Mouse (Mus musculus) lung, postnatal 0 days (tissue): Measurements from ENCODE around the gene Srcap. TPM values are rescaled to one million over a fixed set of nuclear protein-coding genes. Genes with fewer than 3 reads are reported as not detected.

ENCODE experiments used
- ATAC-seq: fragments of 200-750 bp; cut with Nextera tagmentation; 2 replicates; pipeline ENCODE4 v1.8.0; 2017; ENCODE audit warnings: moderate library complexity
- DNase-seq: peaks from one replicate; pipeline ENCODE4 v3.0.0-alpha.2; 2016; ENCODE audit warnings: low spot score
- H3K27ac ChIP-seq: fragments of 300-500 bp; sonication (generic); 2 replicates; pipeline ENCODE4 v1.5.1; 2014; ENCODE audit warnings: antibody characterized with exemption, mild to moderate bottlenecking, low read length, mixed read lengths
- H3K27me3 ChIP-seq: fragments of 300-500 bp; sonication (generic); replicated peaks from 2 replicates; pipeline ENCODE4 v1.6.1; 2014; ENCODE audit warnings: low read length, mixed read lengths; ENCODE audit not compliant: insufficient read depth
- H3K36me3 ChIP-seq: fragments of 300-500 bp; sonication (generic); 2 replicates; pipeline ENCODE4 v1.6.1; 2014; ENCODE audit warnings: low read length, mixed read lengths; ENCODE audit not compliant: insufficient read depth
- H3K4me1 ChIP-seq: fragments of 300-500 bp; sonication (generic); 2 replicates; pipeline ENCODE4 v1.6.1; 2014; ENCODE audit warnings: antibody characterized with exemption, low read depth, low read length, mixed read lengths; ENCODE audit not compliant: insufficient read depth
- H3K4me2 ChIP-seq: fragments of 300-500 bp; sonication (generic); replicated peaks from 2 replicates; pipeline ENCODE4 v1.6.1; 2014; ENCODE audit warnings: low read depth, mild to moderate bottlenecking, low read length, moderate library complexity, mixed read lengths
- H3K4me3 ChIP-seq: fragments of 300-500 bp; sonication (generic); 2 replicates; pipeline ENCODE4 v1.5.1; 2014; ENCODE audit warnings: low read depth, low read length
- H3K9ac ChIP-seq: fragments of 300-500 bp; sonication (generic); replicated peaks from 2 replicates; pipeline ENCODE4 v1.6.1; 2014; ENCODE audit warnings: low read depth, mild to moderate bottlenecking
- H3K9me3 ChIP-seq: fragments of 300-500 bp; sonication (generic); 2 replicates; pipeline ENCODE4 v1.6.1; 2016; ENCODE audit warnings: low read length, mixed read lengths
- CTCF ChIP-seq: IDR thresholded peaks from 2 replicates; pipeline ENCODE4 v1.5.1; 2016; ENCODE audit warnings: antibody characterized with exemption, mild to moderate bottlenecking
- EP300 ChIP-seq: IDR thresholded peaks from 2 replicates; pipeline ENCODE4 v1.6.1; 2016; ENCODE audit warnings: antibody characterized with exemption, mild to moderate bottlenecking, control low read depth
- WGBS: fragments of 180-500 bp; shearing (Covaris S2); extraction: QIAGEN DNeasy Blood & Tissue Kit; methylation state at CpG from one replicate; pipeline ENCODE4 v1.1.7; 2014; 5-methylcytosine and 5-hydroxymethylcytosine counted together
- polyA plus RNA-seq: library from polyadenylated mRNA; unstranded; fragments of >200 nt; fragmentation: Nextera tagmentation; extraction: Ambion mirVana; gene quantifications from 2 replicates; pipeline ENCODE4 v1.2.1, GENCODE M21; 2015

The Srcap gene
- polyA plus RNA-seq, 1 experiment from 2014 or later = 19.3 TPM

GRCm38 (mm10) chr7:127471646-127472010, 40.2 kb upstream of the Srcap start:
- DNase-seq (peak; percentile 52), ATAC-seq (peak; percentile 18)
- H3K4me2 ChIP-seq = peak overlapping the region; percentile 89
- H3K27me3 ChIP-seq = no peaks in the 10 kb centered on the region
- peak overlapping the region; percentile 83 for H3K9ac ChIP-seq
- H3K36me3 ChIP-seq = peaks cover 24% of the 10 kb centered on the region; the same call in 1 of the 2 replicates
- peak overlapping the region; percentile 96 for H3K27ac ChIP-seq
- TF ChIP-seq EP300 (no peak), CTCF (peak; percentile 29)
- no peaks in the 10 kb centered on the region for H3K4me1 ChIP-seq
- 4% methylated on average over 24 of the region's 25 CpGs for WGBS
- peak overlapping the region; percentile 70 for H3K4me3 ChIP-seq
- H3K9me3 ChIP-seq = no peaks in the 10 kb centered on the region

GRCm38 (mm10) chr7:127472060-127472459, 39.7 kb upstream of the Srcap start:
- peaks cover 4% of the 10 kb centered on the region; the same call in 1 of the 2 replicates for H3K4me1 ChIP-seq
- peak overlapping the region; percentile 83 for H3K9ac ChIP-seq
- peak; percentile 44 for DNase-seq
- peak overlapping the region; percentile 89 for H3K4me2 ChIP-seq
- no peak for ATAC-seq
- H3K4me3 ChIP-seq = peak overlapping the region; percentile 70
- no peaks in the 10 kb centered on the region for H3K9me3 ChIP-seq
- no peaks in the 10 kb centered on the region for H3K27me3 ChIP-seq
- WGBS = under 1% methylated on average over 7 of the region's 7 CpGs
- H3K27ac ChIP-seq = peak overlapping the region; percentile 96
- TF ChIP-seq CTCF (no peak), EP300 (no peak)
- peaks cover 24% of the 10 kb centered on the region; the same call in 1 of the 2 replicates for H3K36me3 ChIP-seq

DNA sequence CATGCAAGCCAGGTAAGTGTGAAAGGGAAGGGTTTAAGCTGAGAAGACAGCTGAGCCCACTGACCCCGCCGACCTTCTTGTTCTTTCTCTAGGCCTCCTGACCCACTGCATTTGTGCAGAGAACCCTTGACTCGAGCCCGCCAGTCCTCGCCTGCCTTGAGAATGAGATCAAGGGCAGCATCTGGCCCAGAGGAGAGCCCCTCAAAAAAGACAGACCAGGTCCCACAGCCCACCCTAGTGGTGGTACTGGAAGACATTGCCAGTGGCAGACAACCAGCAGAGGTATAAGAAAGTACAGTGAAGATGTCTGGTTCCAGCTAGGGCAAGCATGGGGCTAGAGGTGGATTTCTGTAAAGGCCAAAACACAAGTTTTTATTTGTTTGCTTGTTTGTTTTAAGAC, 38.1 kb upstream of the Srcap start:
- peaks cover 7% of the 10 kb centered on the region; the same call in 1 of the 2 replicates for H3K4me1 ChIP-seq
- WGBS = 84% methylated on average over 5 of the region's 5 CpGs
- H3K9me3 ChIP-seq = no peaks in the 10 kb centered on the region
- no peak overlapping the region for H3K9ac ChIP-seq
- DNase-seq = no peak
- TF ChIP-seq EP300 (no peak), CTCF (peak; percentile 31)
- no peak for ATAC-seq
- H3K4me2 ChIP-seq = no peak overlapping the region
- H3K36me3 ChIP-seq = peaks cover 24% of the 10 kb centered on the region; the same call in 1 of the 2 replicates
- H3K27ac ChIP-seq = no peak overlapping the region
- H3K4me3 ChIP-seq = no peak overlapping the region
- H3K27me3 ChIP-seq = no peaks in the 10 kb centered on the region

DNA sequence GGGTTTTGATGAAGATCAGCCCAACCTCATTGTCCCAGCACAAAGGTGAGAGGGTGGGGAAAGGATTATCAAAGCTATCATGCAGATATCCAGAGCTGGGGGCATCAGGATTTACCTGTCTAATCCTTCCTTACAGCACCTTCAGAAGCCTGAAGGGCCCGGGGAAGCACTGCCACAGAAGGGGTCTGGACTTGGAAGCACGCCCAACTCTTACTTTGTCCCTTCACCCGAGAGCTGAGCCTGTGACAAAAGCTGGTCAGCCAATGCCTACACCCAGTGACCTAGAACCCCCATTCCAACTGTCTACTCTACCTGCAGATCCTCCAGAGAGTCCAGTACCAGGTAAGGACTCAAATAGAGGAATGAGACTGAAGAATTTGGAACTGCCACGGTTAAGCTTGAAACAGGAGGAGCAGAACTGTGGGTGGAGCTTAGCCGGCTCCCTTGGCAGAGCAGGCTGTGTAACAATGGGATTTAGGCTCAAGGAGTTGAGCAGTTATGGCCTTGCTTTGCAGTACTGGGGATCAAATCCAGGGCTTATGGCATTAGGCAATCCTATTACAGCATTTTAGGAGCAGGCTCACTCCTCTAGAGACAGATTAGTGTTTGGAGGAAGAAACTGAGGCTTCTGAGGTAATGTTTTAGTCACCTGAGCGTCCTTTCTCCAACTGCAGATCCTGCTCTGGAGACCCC, 37.3 kb upstream of the Srcap start:
- DNase-seq (no peak), ATAC-seq (no peak)
- H3K9ac ChIP-seq = no peak overlapping the region
- H3K4me2 ChIP-seq = no peak overlapping the region
- H3K4me1 ChIP-seq = peaks cover 7% of the 10 kb centered on the region; the same call in 1 of the 2 replicates
- H3K36me3 ChIP-seq = peaks cover 24% of the 10 kb centered on the region; the same call in 1 of the 2 replicates
- no peak overlapping the region for H3K4me3 ChIP-seq
- H3K27me3 ChIP-seq = no peaks in the 10 kb centered on the region
- WGBS = 74% methylated on average over 6 of the region's 6 CpGs
- H3K27ac ChIP-seq = no peak overlapping the region
- no peaks in the 10 kb centered on the region for H3K9me3 ChIP-seq
- no peak for TF ChIP-seq CTCF
- TF ChIP-seq EP300 = no peak

DNA sequence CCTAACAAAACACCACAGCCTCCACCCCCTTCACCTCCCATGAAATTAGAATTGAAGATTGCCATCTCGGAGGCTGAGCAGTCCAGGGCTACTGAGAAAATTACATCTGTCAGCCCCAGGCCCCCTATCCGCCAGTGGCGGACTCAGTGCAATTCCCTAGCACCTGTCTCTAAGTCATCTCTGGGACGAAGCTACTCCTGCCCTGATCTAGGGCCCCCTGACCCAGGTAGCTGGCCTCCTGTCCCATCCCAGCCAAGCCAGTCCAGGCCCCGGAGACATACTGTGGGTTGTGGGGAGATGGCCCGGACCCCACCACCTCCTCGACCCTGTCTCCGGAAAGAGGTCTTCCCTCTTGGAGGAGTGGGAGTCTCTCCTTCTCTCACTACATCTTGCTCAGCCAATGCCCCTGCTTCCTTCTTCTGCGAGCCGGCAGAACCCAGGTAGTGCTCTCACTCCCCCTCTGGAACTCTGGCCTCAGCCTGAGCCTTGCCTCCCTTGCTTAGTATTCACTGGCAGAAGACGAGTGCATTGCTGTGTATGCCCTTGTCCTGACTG, 36.5 kb upstream of the Srcap start:
- H3K27me3 ChIP-seq = no peaks in the 10 kb centered on the region
- no peak overlapping the region for H3K4me3 ChIP-seq
- H3K4me1 ChIP-seq = peaks cover 15% of the 10 kb centered on the region; the same call in 1 of the 2 replicates
- WGBS = 94% methylated on average over 11 of the region's 11 CpGs
- H3K9me3 ChIP-seq = no peaks in the 10 kb centered on the region
- TF ChIP-seq EP300 (no peak), CTCF (no peak)
- DNase-seq (no peak), ATAC-seq (no peak)
- H3K27ac ChIP-seq = no peak overlapping the region
- H3K4me2 ChIP-seq = no peak overlapping the region
- H3K9ac ChIP-seq = no peak overlapping the region
- peaks cover 24% of the 10 kb centered on the region; the same call in 1 of the 2 replicates for H3K36me3 ChIP-seq

GRCm38 (mm10) chr7:127476336-127476735, 35.4 kb upstream of the Srcap start:
- H3K4me2 ChIP-seq = no peak overlapping the region
- no peaks in the 10 kb centered on the region for H3K27me3 ChIP-seq
- 96% methylated on average over 11 of the region's 11 CpGs for WGBS
- H3K27ac ChIP-seq = no peak overlapping the region
- H3K4me1 ChIP-seq = peaks cover 21% of the 10 kb centered on the region; the same call in 1 of the 2 replicates
- no peak overlapping the region for H3K4me3 ChIP-seq
- ATAC-seq (no peak), DNase-seq (no peak)
- no peak for TF ChIP-seq CTCF
- TF ChIP-seq EP300 = no peak
- peaks cover 24% of the 10 kb centered on the region; the same call in 1 of the 2 replicates for H3K36me3 ChIP-seq
- H3K9me3 ChIP-seq = no peaks in the 10 kb centered on the region
- H3K9ac ChIP-seq = no peak overlapping the region
